Mouse (Mus musculus): ENCODE results near the gene Exoc6. TPM values are rescaled to one million over a fixed set of nuclear protein-coding genes. Genes with fewer than 3 reads are reported as not detected.

Gene Exoc6
- polyA plus RNA-seq, 1 experiment, result 1.4 TPM

DNA sequence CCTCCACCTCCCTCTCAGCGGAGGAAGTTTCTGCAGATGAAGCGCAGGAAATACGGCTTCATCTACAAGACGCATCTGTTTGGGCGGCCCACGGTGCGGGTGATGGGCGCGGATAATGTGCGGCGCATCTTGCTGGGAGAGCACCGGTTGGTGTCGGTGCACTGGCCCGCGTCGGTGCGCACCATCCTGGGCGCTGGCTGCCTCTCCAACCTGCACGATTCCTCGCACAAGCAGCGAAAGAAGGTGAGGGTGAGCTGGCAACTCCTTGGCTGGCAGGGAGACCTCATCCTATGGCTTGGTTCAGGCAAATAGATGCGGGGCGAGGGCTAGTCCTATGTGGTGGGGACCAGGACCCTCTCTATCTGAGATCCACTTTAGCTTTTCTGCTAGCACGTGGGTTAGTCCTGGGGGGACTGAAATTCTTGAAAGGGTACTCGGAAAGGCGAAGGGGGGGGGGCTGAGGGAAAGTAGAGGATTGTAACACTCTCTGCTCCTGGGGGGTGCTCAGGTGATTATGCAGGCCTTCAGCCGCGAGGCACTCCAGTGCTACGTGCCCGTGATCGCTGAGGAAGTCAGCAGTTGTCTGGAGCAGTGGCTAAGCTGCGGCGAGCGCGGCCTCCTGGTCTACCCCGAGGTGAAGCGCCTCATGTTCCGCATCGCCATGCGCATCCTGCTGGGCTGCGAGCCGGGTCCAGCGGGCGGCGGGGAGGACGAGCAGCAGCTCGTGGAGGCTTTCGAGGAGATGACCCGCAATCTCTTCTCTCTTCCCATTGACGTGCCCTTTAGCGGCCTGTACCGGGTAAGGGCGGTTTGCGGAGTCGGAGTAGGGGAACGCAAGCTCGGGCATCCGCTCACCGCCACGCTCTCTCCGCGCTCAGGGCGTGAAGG, 148.3 kb downstream of the Exoc6 start:
- peaks cover 2% of the 10 kb centered on the region; the same call in 1 of the 2 replicates for H3K9me3 ChIP-seq (ENCODE audit: control insufficient read depth, low read length)
- H3K4me1 ChIP-seq (ENCODE audit: control insufficient read depth), result no peaks in the 10 kb centered on the region
- peaks cover 99% of the 10 kb centered on the region for H3K27me3 ChIP-seq (ENCODE audit: control insufficient read depth)
- no peak overlapping the region for H3K4me3 ChIP-seq (replicated peaks)
- no peaks in the 10 kb centered on the region for H3K36me3 ChIP-seq (ENCODE audit: control insufficient read depth)
- TF ChIP-seq GATA1 (IDR thresholded peaks at IDR 0.05; ENCODE audit: low read length), result no peak
- no peak for TF ChIP-seq TAL1 (IDR thresholded peaks at IDR 0.05; ENCODE audit: low read length)

DNA sequence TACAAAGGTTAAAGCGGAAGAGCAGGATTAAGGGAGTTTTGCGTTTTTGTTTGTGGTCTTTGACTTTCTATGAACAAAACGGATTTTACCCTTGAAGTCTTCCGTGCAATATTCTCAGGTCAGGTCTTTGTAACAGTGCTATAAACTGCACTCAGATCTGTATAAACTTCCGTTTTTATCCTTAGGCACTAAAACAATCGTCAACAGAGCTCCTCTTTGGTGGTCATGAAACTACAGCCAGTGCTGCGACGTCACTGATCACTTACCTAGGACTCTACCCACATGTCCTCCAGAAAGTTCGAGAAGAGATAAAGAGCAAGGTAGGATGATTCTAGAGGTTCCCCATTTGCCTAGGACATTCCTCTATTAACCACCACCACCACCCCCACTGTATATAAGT, 149.5 kb downstream of the Exoc6 start:
- H3K4me3 ChIP-seq (replicated peaks), result no peak overlapping the region
- H3K9me3 ChIP-seq (ENCODE audit: control insufficient read depth, low read length), result peaks cover 2% of the 10 kb centered on the region; the same call in 1 of the 2 replicates
- peaks cover 89% of the 10 kb centered on the region for H3K27me3 ChIP-seq (ENCODE audit: control insufficient read depth)
- H3K36me3 ChIP-seq (ENCODE audit: control insufficient read depth), result no peaks in the 10 kb centered on the region
- TF ChIP-seq TAL1 (IDR thresholded peaks at IDR 0.05; ENCODE audit: low read length), result no peak
- no peak for TF ChIP-seq GATA1 (IDR thresholded peaks at IDR 0.05; ENCODE audit: low read length)
- no peaks in the 10 kb centered on the region for H3K4me1 ChIP-seq (ENCODE audit: control insufficient read depth)

DNA sequence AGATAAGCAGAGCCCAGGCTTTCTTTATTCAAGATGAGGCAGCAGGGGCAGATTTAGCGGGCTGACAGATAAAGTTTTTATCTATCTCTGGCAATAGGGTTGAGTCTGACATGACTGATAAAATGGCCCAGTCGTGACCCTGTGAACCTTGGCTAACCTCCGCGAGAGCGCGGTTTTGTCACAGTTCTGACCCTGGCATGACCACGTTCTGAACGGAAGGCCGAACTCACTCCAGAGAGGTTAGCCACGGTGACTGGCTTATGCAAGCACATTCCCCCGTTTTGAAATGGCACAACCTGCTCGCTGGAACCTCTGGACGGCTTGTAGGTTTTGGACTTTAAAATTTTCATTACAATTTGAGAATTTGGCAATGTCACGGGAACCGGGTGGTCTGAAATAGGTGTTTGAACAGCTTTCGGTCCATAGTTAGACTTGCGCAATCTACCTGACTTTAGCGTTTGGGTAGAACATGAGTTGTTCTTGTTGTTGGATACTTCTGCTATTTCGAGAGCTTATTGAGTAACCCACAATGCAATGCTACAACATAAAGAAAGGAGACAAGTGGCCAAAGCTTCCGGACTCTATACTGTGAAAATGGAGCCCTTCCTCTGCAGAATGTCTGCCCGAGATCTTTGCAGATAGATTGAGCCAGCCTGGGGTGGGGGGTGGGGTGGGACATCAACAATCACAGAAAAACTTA, 152.3 kb downstream of the Exoc6 start:
- Histone ChIP-seq H3K27me3 (ENCODE audit: control insufficient read depth) (peaks cover 69% of the 10 kb centered on the region), H3K4me1 (ENCODE audit: control insufficient read depth) (no peaks in the 10 kb centered on the region), H3K9me3 (ENCODE audit: control insufficient read depth, low read length) (peaks cover 2% of the 10 kb centered on the region; the same call in 1 of the 2 replicates), H3K36me3 (ENCODE audit: control insufficient read depth) (no peaks in the 10 kb centered on the region), H3K4me3 (replicated peaks) (no peak overlapping the region)
- TF ChIP-seq GATA1 (IDR thresholded peaks at IDR 0.05; ENCODE audit: low read length) (no peak), TAL1 (IDR thresholded peaks at IDR 0.05; ENCODE audit: low read length) (no peak)

DNA sequence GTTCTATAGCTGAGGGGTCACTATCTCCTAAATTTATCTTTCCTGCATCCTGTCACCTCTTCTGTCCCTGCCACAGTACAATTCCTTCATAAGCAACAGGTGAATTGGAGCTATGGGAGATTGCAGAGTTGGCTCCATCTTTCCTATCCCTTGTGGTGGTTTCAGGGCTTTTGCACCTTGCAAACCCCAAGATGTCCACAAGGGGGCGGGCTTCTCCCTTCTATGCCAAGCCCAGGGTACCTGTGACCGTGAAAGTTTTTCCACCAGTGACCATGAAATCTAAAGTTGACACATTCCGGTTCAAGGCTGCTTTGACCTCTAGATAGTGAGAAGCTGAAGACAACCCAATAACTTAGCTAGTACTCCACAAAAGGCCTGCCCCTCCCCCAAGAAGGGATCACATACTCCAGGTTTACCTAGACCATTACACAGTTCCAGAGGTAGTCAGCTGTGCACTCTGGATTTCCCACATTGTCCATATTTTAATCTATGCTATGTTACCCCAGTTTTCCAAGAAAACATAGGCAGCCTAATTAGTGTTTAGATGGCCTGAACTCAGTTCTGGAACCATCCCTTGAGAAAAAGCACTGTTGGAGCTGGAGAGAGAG, 153.8 kb downstream of the Exoc6 start:
- TF ChIP-seq GATA1 (IDR thresholded peaks at IDR 0.05; ENCODE audit: low read length), result no peak
- no peak for TF ChIP-seq TAL1 (IDR thresholded peaks at IDR 0.05; ENCODE audit: low read length)
- H3K4me3 ChIP-seq (replicated peaks), result no peak overlapping the region
- H3K36me3 ChIP-seq (ENCODE audit: control insufficient read depth), result no peaks in the 10 kb centered on the region
- no peaks in the 10 kb centered on the region; the same call in 1 of the 2 replicates for H3K9me3 ChIP-seq (ENCODE audit: control insufficient read depth, low read length)
- H3K27me3 ChIP-seq (ENCODE audit: control insufficient read depth), result peaks cover 54% of the 10 kb centered on the region
- no peaks in the 10 kb centered on the region for H3K4me1 ChIP-seq (ENCODE audit: control insufficient read depth)

DNA sequence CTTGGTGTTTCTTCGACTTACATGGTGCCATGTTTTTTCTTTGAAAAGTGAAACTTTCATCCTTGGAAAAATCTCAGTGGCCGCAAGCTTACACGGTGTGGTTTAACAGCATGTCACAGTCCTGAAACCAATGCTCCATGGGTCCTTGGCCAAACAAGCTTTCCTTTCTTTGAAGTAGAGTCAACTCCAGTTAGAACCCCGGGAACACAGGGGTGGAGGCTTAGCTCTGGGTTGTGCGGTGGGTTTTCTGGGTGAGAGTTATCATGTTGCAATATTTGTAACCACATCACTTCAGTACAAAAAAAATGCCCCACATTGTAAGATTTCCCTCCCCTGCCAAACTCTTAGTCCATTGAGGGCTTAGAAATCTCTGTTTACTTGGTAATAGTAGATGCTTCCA, 155.5 kb downstream of the Exoc6 start:
- TF ChIP-seq TAL1 (IDR thresholded peaks at IDR 0.05; ENCODE audit: low read length) (no peak), GATA1 (IDR thresholded peaks at IDR 0.05; ENCODE audit: low read length) (no peak)

DNA sequence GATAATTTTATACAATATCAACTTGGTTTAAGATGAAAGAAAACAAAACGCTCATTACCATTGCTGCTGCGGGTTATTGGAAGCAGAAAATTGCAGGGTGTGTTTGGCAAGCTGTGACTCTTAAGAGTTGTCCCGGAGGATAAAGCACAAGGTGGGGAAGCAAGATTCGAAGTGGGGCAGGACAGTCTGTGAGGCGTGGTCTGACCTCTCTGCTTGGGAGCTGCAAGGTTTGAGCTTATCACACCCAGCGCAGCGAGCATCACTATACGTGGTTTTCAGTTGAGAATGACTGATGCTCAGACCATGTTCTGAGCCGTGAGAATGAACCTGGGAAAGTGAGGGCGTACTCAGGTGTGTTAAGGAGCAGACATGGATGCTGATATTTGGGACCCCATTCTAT, 164.5 kb downstream of the Exoc6 start:
- H3K36me3 ChIP-seq (ENCODE audit: control insufficient read depth), result no peaks in the 10 kb centered on the region

More for the DNA sequence above, 155.5 kb downstream of the Exoc6 start:
- Histone ChIP-seq H3K4me3 (replicated peaks) (no peak overlapping the region), H3K36me3 (ENCODE audit: control insufficient read depth) (no peaks in the 10 kb centered on the region), H3K4me1 (ENCODE audit: control insufficient read depth) (no peaks in the 10 kb centered on the region), H3K9me3 (ENCODE audit: control insufficient read depth, low read length) (no peaks in the 10 kb centered on the region; the same call in 1 of the 2 replicates), H3K27me3 (ENCODE audit: control insufficient read depth) (peaks cover 37% of the 10 kb centered on the region)

DNA sequence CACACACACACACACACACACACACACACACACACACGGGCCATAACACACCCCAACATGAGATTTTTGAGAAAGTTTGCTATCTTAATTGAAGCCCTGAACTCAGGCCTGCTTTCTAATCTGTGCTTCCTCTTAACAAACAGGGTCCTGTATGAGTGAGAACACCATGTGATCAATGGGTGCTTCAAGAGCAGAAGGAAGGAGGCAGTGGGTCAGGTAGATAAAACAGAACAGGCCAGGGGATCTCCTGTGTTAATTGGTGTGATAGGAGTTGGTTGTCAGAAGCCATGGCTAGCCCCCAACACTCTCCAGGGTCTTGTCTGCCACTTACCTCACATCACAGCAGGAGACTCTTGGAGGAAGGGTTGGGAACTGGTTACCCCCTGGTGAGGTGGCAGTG, 165.8 kb downstream of the Exoc6 start:
- Histone ChIP-seq H3K27me3 (ENCODE audit: control insufficient read depth) (no peaks in the 10 kb centered on the region), H3K4me1 (ENCODE audit: control insufficient read depth) (peaks cover 10% of the 10 kb centered on the region), H3K4me3 (replicated peaks) (no peak overlapping the region), H3K36me3 (ENCODE audit: control insufficient read depth) (no peaks in the 10 kb centered on the region), H3K9me3 (ENCODE audit: control insufficient read depth, low read length) (no peaks in the 10 kb centered on the region)
- no peak for TF ChIP-seq TAL1 (IDR thresholded peaks at IDR 0.05; ENCODE audit: low read length)
- no peak for TF ChIP-seq GATA1 (IDR thresholded peaks at IDR 0.05; ENCODE audit: low read length)

More for the DNA sequence above, 164.5 kb downstream of the Exoc6 start:
- TF ChIP-seq TAL1 (IDR thresholded peaks at IDR 0.05; ENCODE audit: low read length) (no peak), GATA1 (IDR thresholded peaks at IDR 0.05; ENCODE audit: low read length) (no peak)
- H3K9me3 ChIP-seq (ENCODE audit: control insufficient read depth, low read length), result no peaks in the 10 kb centered on the region; the same call in 1 of the 2 replicates
- no peaks in the 10 kb centered on the region; the same call in 1 of the 2 replicates for H3K27me3 ChIP-seq (ENCODE audit: control insufficient read depth)
- peaks cover 10% of the 10 kb centered on the region for H3K4me1 ChIP-seq (ENCODE audit: control insufficient read depth)
- H3K4me3 ChIP-seq (replicated peaks), result no peak overlapping the region

DNA sequence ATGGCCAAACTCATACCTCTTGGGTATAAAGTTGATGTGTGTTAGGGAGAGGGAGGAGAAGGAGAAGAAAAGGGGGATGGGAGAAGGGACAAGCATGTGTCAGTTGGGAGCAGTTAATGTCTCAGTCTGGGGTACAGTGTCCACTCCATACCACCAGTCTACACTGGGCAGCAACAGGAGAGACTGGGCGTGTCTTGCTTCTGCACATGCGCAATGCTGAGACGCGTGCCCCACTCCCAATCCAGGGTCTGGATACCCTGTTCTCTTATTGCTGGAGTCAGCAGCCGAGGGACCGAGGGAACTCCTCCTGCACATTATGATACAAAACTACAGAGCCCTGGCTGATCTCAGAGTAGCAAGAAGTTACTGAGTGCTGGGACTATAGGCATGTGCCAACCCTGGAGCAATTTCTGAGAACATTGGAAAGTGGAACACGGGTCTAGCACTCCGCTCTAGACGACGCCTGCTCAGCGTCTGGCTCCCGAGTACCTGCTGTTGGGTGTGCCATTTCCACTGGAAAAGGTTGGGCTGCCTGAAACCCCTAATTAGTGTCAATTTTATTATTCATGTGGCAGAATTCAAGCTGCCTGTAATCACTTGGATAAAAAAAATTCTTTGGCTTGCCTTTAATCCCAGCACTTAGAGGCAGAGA, 166.4 kb downstream of the Exoc6 start:
- TF ChIP-seq TAL1 (IDR thresholded peaks at IDR 0.05; ENCODE audit: low read length) (no peak), GATA1 (IDR thresholded peaks at IDR 0.05; ENCODE audit: low read length) (no peak)
- no peaks in the 10 kb centered on the region for H3K27me3 ChIP-seq (ENCODE audit: control insufficient read depth)

More for the DNA sequence above, 166.4 kb downstream of the Exoc6 start:
- Histone ChIP-seq H3K9me3 (ENCODE audit: control insufficient read depth, low read length) (no peaks in the 10 kb centered on the region), H3K36me3 (ENCODE audit: control insufficient read depth) (no peaks in the 10 kb centered on the region), H3K4me1 (ENCODE audit: control insufficient read depth) (peaks cover 10% of the 10 kb centered on the region), H3K4me3 (replicated peaks) (no peak overlapping the region)

All from erythroblast, embryonic 14.5 days (primary cell).